Mouse (Mus musculus) MEL (cell line): ENCODE measurements around the gene Ubxn7.

Experiments
- BHLHE40 ChIP-seq: IDR thresholded peaks from 2 replicates; pipeline ENCODE4 v1.6.1; 2012; ENCODE audit warnings: low read depth, mild to moderate bottlenecking, inconsistent platforms, low read length, improper control_type of control experiment, borderline replicate concordance
- CTCF ChIP-seq, 3 experiments: IDR thresholded peaks in 2 of 3; conservative IDR thresholded peaks in 1 of 3; 2 replicates each; pipeline ENCODE4 v1.5.1; 2011 to 2012; ENCODE audit warnings: low read length in 3 of 3, low read depth in 2 of 3, mild to moderate bottlenecking in 2 of 3, improper control_type of control experiment in 1 of 3, inconsistent platforms in 1 of 3, mixed read lengths in 1 of 3, moderate library complexity in 1 of 3; ENCODE audit not compliant: control insufficient read depth in 1 of 3, insufficient read depth in 1 of 3, poor library complexity in 1 of 3, severe bottlenecking in 1 of 3
- ELF1 ChIP-seq: IDR thresholded peaks from 2 replicates; pipeline ENCODE4 v1.6.1; 2014; ENCODE audit warnings: low read depth, mild to moderate bottlenecking, inconsistent platforms, low read length, improper control_type of control experiment, moderate library complexity
- EP300 ChIP-seq, 2 experiments: IDR thresholded peaks; 2 replicates each; pipeline ENCODE4 v1.6.1; 2011; ENCODE audit warnings: improper control_type of control experiment in 2 of 2, low read length in 2 of 2, low read depth in 1 of 2, mild to moderate bottlenecking in 1 of 2
- GABPA ChIP-seq: IDR thresholded peaks from 2 replicates; pipeline ENCODE4 v1.6.1; 2012; ENCODE audit warnings: low read depth, mild to moderate bottlenecking, inconsistent platforms, low read length, improper control_type of control experiment, moderate library complexity
- GATA1 ChIP-seq: IDR thresholded peaks from 2 replicates; pipeline ENCODE4 v1.6.1; 2011; ENCODE audit warnings: low read depth, low read length, improper control_type of control experiment
- KAT2A ChIP-seq: conservative IDR thresholded peaks from 2 replicates; pipeline ENCODE4 v1.6.1; 2012; ENCODE audit warnings: low read depth, low read length, improper control_type of control experiment, inconsistent platforms
- MAZ ChIP-seq: IDR thresholded peaks from 2 replicates; pipeline ENCODE4 v1.6.1; 2012; ENCODE audit warnings: low read depth, mild to moderate bottlenecking, inconsistent platforms, low read length, improper control_type of control experiment
- NRF1 ChIP-seq: IDR thresholded peaks from 2 replicates; pipeline ENCODE4 v1.6.1; 2014; ENCODE audit warnings: low read depth, mild to moderate bottlenecking, inconsistent platforms, low read length, improper control_type of control experiment, moderate library complexity; ENCODE audit not compliant: poor library complexity, insufficient read depth, severe bottlenecking
- POLR2A ChIP-seq, 2 experiments: IDR thresholded peaks; 2 replicates each; pipeline ENCODE4 v1.6.1; 2011 to 2012; ENCODE audit warnings: low read length in 2 of 2, mild to moderate bottlenecking in 2 of 2, control low read depth in 1 of 2, improper control_type of control experiment in 1 of 2, low read depth in 1 of 2, moderate library complexity in 1 of 2; ENCODE audit not compliant: control insufficient read depth in 1 of 2, insufficient read depth in 1 of 2, poor library complexity in 1 of 2
- RCOR1 ChIP-seq: IDR thresholded peaks from 2 replicates; pipeline ENCODE4 v1.6.1; 2012; ENCODE audit warnings: low read depth, mild to moderate bottlenecking, inconsistent platforms, low read length, improper control_type of control experiment
- TAL1 ChIP-seq: IDR thresholded peaks from 2 replicates; pipeline ENCODE4 v1.6.1; 2012; ENCODE audit warnings: mild to moderate bottlenecking, inconsistent platforms, low read length, moderate library complexity, mixed read lengths
- TCF12 ChIP-seq: IDR thresholded peaks from 2 replicates; pipeline ENCODE4 v1.6.1; 2014; ENCODE audit warnings: low read depth, mild to moderate bottlenecking, inconsistent platforms, low read length, improper control_type of control experiment, moderate library complexity

DNA sequence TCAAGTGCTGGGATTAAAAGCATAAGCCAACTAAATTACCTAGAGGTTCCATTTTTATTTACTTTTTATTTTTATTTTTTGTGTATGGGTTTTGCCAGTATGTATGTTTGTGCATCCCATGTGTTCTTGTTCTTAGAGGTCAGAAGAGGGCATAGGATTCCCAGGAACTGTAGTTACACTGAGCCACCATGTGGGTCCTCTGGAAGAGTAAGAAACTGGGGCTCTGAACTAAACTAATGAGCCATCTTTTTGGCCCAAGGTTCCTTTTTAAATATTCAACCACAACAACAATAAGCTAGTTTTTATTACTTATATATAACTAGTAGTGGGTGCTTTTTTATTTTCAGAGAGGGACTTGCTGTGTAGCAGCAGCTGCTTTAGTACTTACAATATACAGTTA is 49.4 kb upstream of the Ubxn7 start:
- no peak for TF ChIP-seq CTCF (IDR thresholded peaks at IDR 0.05 in 2 of 3, conservative IDR thresholded peaks at IDR 0.05 in 1 of 3; ENCODE audit: control insufficient read depth in 1 of 3, insufficient read depth in 1 of 3, low read depth in 2 of 3, low read length in 3 of 3, poor library complexity in 1 of 3, severe bottlenecking in 1 of 3)
- no peak for TF ChIP-seq GATA1
- TF ChIP-seq KAT2A: no peak
- no peak for TF ChIP-seq BHLHE40
- no peak for TF ChIP-seq POLR2A (IDR thresholded peaks at IDR 0.05; ENCODE audit: control insufficient read depth in 1 of 2, insufficient read depth in 1 of 2, low read depth in 1 of 2, low read length in 2 of 2, poor library complexity in 1 of 2)
- no peak for TF ChIP-seq GABPA
- no peak for TF ChIP-seq TCF12
- TF ChIP-seq NRF1: no peak
- TF ChIP-seq MAZ: no peak
- no peak for TF ChIP-seq RCOR1
- no peak for TF ChIP-seq EP300 (IDR thresholded peaks at IDR 0.05; ENCODE audit: low read depth in 1 of 2, low read length in 2 of 2)
- TF ChIP-seq ELF1: no peak
- no peak for TF ChIP-seq TAL1
